Mouse (Mus musculus) gastrocnemius, adult 8-10 months (tissue): Measurements from ENCODE around the gene Kidins220. TPM values are rescaled to one million over a fixed set of nuclear protein-coding genes. Genes with fewer than 3 reads are reported as not detected.
A peak's percentile ranks its signal among the peaks of the same experiment; 100 is the strongest.

Experiments
- DNase-seq, 2 experiments: peaks; one replicate each; pipeline ENCODE4 v3.0.0; 2022; ENCODE audit warnings: low spot score in 2 of 2
- total RNA-seq, 4 experiments: library from RNA; stranded (reverse); gene quantifications; 2 replicates each; pipeline ENCODE4 v1.2.4; 2022

Gene Kidins220
- 10 to 100 TPM; 43.2 to 50.6 (median 45.3) TPM for total RNA-seq

DNA sequence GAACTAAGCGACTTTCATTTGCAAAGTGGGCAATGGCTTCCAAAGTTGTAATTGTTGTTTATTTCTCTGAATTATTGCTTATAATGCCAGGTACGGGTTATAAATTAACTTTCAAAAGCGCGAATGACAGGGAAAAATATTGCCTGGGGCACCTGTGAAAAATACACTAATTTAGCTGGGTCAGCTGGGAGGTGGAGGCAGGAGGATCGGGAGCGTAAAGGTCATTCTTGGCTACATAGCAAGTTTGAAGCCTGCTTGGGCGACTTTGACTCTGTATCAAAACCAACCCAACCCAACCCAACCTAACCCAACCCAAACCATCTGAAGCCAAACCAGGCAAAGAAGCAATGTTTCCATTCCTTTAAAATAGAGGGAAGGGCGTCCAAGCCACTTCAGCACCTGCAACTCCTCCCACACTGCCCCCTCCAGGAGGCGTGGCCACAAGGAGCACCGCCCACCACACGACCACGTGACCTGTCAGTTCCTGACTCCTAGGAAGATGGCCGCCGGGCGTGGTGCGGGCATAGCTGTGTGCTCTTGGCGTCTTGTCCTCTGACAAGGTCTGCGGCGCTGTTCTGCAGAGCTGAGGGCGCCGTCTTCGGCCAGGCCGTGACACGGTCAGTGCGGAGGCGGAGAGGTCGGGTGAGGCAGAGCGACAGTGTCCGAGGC lies at the start of gene Kidins220:
Kidins220 (plus strand) TSS at position 480 of the 669 bp plus-strand sequence.
- peak; percentile 92 to 94 for DNase-seq

DNA sequence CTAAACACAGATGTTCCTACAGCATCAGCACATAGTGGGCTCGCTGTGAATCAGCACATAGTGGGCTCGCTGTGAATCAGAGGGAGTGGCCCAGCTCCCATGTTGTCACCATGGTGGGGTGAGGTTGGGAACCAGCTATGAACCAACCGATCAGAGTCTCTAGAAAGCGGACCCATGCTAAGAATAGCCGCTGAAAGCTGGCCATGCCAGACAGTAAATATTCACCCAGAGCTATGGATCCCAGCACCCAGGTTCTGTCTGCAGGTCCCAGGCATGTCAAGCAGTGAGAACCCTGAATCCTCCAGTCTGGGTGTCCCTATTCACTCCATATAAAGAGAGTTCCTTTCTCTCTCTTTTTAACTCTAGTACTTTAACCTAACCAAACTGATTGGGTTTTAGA lies 49.4 kb upstream of the Kidins220 start:
- no peak for DNase-seq

DNA sequence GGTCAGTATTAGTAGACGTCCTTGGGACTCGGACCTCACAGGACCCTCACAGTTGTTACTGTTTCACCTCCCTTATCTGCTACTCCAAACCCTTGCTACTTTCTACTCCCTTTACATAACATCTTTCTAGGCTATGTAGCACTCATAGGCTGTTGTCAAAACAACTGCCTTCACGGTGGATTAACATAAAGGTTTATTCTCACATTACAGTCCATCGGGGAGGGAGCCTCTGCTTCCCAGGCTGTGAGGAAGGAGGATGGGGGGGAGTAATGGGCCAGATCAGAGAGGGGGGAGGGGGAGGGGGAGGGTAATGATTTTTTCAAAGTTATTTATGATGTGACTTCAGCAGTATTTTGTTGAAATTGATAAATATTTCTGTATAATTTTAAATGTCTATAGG lies 49.0 kb upstream of the Kidins220 start:
- DNase-seq, result no peak

DNA sequence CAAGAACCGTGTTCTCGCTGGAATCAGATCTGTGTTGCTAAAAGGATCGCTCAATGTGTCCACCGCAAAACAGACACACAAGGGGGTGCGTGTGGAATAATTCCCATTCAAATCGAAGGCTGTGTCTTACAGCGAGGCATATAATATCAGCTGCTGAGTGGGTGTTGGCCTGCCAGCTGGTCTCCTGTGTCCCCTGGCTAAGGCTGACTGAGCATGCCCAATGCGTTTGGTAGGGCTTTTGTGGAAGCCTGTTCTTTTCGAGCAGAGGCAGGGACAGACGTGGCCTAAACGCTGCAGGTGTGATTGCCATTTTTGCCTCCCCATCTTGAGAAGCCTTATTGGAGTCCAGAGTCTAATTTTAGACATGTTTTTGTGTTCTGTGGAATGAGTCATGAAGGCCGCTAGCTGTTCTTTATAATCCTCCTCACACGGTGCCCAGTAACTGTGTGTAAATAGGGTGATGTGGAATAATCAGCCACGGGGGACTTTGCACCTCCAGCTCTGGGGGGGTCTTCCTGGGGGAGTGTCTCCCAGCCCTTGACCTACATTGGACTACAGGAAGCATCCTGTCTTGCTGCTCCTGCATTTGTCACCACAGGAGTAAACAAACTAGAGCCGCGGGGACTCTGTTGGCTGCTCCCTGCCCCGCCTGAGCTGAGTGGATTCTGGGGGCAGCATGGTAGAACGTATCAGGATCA lies 46.5 kb upstream of the Kidins220 start:
- DNase-seq, result no peak

DNA sequence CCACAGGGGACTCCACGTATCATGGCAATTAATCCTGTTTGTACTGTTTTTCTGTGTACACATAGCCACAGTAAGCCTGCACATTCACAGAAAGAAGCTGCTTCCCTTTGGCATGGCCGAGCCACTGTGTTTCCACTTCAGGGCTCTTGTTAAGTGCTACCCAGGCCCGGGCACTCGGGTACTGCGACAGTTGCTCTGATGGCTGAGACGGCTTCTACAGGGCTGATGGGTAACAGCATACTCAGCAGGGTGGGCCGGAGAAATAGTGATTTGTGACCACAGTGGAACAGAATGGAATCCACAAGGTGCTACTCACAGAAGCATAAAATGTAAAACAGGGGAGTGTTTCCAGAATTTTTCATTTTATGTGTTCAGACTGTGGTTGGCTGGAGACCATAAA lies 45.7 kb upstream of the Kidins220 start:
- no peak for DNase-seq

DNA sequence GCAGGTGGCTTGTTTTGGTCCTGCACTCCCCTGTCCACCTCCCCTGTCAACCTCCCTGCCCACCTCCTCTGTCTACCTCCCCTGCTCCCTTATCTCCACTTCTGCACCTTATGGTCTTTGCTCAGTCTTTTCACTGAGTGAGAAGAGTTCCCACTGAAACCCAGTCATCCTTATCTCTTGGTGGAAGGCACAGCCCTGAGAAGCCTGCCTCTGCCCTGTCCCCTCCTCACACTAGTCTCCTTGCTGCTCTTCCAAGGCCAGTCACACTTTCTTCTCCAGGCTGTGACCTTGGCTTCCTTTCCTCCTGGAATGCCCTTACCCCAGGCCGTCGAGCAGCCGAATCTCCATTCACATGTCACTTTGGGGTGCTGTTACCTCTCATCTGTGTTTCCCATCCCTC lies 44.0 kb upstream of the Kidins220 start:
- no peak for DNase-seq

DNA sequence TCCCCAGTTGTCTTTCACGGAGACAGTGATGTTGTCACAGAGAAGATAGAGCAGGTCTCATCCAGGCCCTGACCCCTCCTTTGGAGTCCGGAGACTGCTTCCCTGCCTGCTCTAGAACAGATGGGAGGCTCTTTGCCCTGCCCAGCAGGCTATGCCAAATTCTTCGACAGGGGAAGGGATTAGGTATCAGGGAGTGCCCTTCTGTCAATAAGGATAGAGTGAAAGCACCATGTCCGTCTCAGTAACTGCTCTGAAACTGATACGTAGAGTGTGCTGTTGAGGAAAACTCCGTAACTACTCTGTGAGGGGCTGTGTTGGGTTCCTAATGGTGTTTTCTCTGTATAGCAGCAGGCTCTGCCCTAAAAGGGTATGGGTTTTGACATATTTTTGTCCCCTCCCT lies 42.6 kb upstream of the Kidins220 start:
- DNase-seq, result no peak

DNA sequence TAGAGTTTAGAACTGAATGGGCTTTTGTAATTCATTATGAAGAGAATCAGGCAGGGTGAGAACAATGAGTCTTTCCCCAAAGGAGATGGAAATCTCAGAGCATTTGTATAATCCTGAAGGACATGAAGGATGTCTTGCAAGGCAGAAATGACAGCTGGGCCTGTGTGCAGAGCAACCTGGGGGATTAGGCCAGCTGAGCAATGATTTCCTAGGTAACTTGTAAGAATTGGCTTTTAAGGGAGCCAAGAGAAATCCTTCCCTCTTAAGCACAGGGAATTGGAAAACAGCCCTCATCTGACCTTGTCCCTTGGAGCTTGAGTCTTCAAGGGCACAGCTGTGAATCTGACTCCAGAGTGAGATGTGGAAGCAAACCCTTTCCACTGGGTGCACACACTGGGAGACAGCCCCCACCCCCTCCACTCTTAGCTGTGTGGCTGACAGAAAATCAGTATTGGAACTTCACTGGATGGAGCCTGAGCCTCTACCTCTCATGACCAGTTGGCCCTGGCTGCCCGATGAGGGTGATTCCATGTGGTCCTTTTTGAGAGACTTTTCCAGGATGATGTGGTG lies 41.4 kb upstream of the Kidins220 start:
- DNase-seq, result no peak

DNA sequence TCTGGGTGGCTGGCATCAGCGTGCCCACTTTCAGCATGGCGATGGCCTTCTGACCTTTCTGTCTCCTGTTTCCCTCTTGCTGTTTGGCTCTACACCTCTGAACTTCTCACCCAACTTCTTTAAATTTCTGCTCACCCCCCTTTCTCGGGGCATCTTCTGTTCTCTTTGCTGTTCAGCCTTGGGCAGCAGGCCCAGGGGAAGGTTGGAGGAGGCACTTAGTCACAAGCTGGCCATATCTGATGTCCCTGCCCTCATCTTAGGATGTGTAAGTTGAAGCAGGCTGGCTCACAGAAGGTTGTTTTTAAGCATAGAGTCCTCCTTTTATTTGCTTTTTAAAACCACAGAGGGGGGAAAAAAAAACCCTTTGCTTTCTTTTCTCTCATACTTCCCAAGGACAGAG lies 40.7 kb upstream of the Kidins220 start:
- no peak for DNase-seq

DNA sequence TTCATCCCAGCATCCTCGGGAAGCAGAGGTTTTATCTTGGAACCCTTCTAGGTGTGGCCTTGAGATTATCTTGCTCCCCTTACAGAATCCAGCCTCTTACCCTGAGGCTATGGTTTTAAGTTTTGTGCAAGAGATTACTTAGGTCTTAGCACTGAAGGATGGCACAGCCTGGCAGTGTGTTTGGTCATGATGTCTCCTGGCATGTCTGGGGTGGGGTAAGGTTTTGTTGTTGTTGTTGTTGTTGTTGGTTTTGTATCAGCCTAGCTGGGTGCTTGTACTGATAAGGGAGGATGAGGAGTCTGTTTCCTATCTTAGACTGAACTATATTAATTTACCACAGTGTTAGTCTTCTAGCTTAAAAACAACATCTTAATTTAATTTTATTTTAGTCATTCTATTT lies 38.4 kb upstream of the Kidins220 start:
- DNase-seq, result no peak

DNA sequence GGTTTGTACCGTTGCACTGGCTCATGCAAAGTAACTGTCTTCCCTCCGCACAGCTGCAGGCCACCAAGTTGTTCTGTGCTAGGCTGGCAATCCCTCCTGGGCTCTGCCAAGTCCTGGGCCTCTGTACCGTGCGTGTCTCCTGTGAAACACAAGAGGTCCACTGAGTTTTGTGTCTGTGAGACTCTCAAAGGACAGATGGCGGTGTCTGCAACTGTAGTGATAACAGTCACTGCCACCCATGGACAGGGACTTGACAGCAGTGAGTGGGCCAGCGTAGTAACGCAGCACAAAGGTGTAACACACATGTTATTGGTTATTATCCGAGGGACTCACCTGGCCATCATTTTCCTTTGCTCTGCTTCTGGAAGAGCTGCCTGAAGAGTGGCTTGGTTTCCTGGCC lies 35.4 kb upstream of the Kidins220 start:
- no peak for DNase-seq

DNA sequence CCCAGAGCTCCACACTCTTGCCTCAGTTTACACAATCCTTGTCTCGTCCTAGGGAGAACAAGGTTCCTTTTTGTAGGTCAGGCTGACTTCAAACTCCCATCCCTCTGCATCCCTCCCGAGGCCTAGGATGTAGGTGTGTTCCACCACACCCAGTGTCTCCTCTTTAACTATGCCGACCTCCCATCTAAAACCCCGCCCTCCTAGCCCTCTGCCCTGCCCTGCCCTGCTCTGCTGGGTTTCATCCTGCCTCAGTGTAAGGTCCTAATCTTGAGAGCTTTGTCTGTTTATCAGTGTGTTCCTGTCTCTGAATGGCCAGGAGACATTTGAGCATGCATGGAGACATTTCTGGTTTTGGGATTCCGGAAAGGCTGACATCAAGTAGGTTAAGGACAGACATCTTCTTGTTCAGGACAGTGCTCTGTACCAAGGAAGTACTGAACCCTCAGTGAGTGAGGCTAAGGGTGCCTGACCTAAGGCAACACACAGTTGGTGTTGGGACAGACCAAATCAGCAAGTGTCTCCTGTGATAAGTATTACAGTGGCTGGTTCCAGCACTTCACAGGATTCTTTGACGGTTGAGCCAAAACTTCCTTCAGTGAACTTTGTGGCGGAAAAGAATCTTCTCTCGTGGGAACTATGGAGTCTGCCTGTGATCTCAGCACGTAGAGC lies 32.0 kb upstream of the Kidins220 start:
- DNase-seq, result no peak

DNA sequence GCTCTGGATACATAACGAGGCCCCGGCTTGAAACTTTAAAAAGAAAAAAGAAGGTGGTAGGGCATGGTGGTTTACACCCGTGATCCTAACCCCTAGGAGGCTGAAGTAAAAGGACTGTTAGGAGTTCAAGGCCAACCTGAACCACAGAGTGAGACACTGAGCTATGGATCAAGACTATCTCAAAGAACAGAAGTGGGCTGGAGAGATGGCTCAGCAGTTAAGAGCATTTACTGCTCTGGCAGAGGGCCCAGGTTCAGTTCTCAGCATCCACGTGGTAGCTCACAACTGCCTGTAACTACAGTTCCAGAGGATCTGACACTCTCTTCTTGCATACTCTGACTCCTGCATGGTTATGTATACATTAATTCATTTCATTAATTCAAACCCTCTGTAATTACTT lies 31.3 kb upstream of the Kidins220 start:
- DNase-seq, result no peak

DNA sequence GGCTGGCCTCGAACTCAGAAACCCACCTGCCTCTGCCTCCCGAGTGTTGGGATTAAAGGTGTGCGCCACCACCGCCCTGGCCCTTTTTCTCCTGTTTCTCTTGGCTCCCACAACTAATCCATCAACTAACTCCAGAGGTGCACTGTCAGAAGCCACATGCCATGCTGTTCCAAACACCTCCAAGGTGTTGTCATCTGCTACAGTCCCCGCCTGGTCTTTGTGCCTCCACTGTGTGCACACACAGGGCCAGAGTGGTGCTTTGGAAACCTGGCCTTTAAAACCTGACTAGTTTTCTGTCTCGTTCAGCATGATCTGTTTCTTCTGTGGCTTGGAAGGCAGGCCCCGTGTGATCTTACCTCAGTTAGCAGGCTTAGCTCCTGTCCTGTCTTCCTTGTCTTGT lies 30.1 kb upstream of the Kidins220 start:
- DNase-seq, result no peak

DNA sequence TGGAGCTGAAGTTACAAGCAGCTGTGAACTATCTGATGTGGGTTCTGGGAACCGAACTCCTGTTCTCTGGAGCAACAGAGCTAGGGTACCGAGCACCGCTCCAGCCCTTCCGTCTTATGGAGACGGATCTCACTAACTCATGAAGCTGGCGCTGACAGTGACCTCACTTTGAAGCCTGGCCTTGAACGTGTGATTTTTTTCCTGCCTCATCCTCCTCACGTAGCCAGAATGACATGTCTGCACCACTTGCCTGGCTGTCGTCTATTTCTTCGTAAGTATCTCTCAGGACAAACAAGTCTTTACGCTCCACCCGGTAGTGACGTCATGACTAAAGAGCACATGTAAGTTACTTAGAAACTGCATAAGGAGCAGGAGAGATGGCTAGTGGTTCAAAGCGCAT lies 27.7 kb upstream of the Kidins220 start:
- DNase-seq, result no peak

DNA sequence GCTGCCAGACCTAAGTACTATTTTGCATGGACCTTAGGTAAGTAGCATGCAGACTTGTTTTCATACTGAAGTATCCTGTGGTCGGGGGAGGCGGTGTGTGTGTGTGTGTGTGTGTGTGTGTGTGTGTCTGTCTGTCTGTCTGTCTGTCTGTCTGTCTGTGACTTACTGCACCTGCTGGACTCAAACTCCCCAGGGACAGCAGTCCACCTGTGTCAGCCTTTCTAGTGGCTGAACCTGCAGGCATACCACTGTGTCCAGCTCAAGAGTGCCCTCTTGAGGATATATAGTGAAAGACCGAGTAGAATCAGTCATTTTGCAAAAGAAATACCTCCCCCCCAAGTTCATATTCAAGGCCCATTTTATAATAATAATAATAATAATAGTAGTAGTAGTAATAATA lies 26.4 kb upstream of the Kidins220 start:
- DNase-seq, result no peak

DNA sequence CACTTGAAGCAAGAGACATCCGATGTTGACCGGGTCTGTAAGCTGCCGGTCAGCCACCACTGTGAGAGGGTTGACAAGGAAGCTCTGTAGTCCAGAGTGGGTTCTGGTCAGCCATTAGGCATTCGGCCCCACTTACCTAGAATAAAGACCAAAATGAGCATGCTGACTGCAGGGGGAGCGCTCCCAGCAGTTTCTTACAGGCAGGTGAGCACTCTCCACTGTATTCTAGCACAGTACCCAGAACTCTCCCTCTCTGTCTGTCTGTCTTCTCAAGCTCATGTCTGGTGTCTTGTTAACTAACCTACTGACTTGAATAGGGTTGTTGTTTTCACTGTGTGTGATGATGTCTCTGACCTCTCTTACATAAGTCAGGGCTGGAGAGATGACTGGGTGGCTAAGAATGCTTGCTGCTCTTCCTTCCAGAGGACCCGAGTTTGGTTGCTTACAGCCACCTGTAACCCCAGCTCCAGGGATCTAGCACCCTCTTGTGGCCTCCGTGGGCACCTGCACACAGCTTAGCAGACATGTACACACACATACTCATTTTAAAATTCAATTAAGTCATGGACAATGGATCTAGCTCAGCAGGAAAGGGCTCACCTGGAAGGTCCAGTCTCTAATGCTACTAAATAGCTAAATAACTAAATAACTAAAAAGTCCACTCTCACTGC lies 24.2 kb upstream of the Kidins220 start:
- no peak for DNase-seq

DNA sequence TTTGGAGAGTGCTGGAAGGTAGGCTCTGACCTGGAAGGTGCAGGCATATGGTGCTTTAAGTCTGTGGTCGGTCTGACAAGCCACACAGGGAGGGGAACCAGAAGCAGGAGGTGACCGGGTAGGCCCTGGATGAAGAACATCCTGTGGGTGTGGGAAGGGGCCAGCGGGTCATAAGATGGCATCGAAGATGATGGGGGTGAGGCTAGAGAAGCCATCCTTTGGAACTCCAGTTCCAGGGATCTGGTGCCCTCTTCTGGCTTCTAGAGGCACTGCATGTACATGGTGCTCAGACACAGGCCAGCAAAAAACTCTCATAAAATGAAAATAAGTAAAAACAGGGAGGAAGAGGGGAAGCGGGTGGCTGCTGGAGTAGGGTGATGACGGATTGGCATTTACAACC lies 22.6 kb upstream of the Kidins220 start:
- no peak for DNase-seq

DNA sequence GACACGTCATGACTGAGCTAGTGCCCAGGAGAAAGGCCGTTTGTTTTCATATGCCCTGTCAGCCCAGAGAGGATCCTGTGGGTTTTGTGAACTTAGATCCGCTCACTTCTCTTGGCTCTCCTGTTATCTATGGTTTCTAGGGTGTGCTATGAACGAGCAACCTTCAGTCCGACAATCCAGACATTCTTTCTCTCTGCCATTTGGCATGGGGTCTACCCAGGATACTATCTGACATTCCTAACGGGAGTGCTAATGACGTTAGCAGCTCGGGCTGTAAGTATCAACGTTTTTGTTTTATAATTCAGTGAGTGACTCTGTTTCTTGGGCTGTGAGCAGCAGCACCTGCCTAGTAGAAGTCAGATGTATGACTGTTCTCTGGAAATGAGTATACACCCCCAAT lies 19.6 kb upstream of the Kidins220 start:
- DNase-seq, result no peak

DNA sequence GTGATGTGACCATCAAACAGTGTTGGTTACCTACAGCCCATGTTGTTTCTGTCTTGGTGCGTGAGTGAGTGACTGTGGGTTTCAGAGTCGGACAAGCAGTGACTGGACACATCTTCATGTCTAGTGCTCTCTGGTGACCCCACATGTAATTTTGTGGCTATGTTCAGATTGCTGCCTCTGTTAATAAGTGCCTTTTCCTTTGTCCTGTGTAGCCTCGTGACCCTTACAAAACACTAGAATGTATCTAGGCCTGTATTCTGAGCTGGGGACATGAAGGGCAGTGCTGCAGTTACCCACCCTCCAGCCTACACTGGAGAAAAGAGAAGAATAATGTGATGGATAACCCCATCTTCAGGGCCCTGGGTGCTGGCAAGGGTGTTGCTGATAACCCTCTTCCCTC lies 16.2 kb upstream of the Kidins220 start:
- DNase-seq, result no peak

DNA sequence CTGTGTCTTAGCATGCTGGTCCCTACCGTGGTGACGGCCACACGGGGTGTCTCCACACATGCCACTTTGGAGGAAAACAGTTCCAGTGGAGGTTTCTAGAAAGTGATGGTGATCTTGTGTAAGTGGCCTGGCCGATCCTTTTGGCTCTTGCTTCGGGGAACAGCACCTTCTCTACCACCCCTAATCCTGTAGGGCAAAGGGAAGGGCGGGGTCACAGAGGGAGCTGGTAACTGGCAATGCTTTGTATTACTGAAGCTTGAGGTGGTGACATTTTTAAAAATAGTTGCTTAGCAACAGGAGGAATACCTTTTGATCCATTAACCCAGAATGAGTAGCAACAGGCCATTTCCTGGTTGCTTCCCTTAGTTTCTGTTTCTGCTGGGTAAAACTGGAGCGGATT lies 12.9 kb upstream of the Kidins220 start:
- DNase-seq, result no peak
